8 mouse cellular contexts compared by ENCODE assay signal in genomic region chr19:4711601-4712155, GRCm38 (mm10). TPM values are rescaled to one million over a fixed set of nuclear protein-coding genes. Genes with fewer than 3 reads are reported as not detected.
A peak's percentile ranks its signal among the peaks of the same experiment; 100 is the strongest.
DNase-seq lines count a peak whose midpoint lies in the region; ATAC-seq and TF ChIP-seq lines count a peak whose summit lies in the region.

No protein-coding gene starts in this region.

- peak; percentile 70 for ATAC-seq in hindbrain, embryonic 13.5 days (ENCODE audit: low FRiP score)
- ATAC-seq in midbrain, embryonic 16.5 days: peak; percentile 81

- H3K27ac ChIP-seq in liver, adult 2 months (replicated peaks; ENCODE audit: insufficient read depth, low read depth, low read length): no peak overlapping the region
- peak overlapping the region; percentile 98 for H3K27ac ChIP-seq in hindbrain, embryonic 13.5 days
- peak overlapping the region; percentile 91 for H3K27ac ChIP-seq in midbrain, embryonic 16.5 days (ENCODE audit: low read length)

- DNase-seq in liver, adult 2 months (ENCODE audit: extremely low read depth, low read depth, low spot score): no peak
- no peak for DNase-seq in liver
- DNase-seq in cerebellum, postnatal 36 days: peak; percentile 63 to 70
- DNase-seq in c-Kit-positive CD71-positive TER-119-positive erythroid progenitor cells, embryonic 14.5 days (ENCODE audit: low spot score): no peak
- DNase-seq in layer of hippocampus, postnatal 36 days: no peak
- no peak for DNase-seq in thymus, postnatal 0 days (ENCODE audit: low spot score)

- 8% methylated on average over 56 of the region's 65 CpGs for WGBS in liver, adult 2 months
- WGBS in hindbrain, embryonic 13.5 days: 2% methylated on average over 36 of the region's 65 CpGs
- 0% methylated on average over 23 of the region's 65 CpGs for WGBS in midbrain, embryonic 16.5 days

- H3K4me2 ChIP-seq in hindbrain, embryonic 13.5 days: peak overlapping the region; percentile 63
- H3K4me2 ChIP-seq in midbrain, embryonic 16.5 days (ENCODE audit: low read length): peak overlapping the region; percentile 86

- H3K4me3 ChIP-seq in liver, adult 2 months (ENCODE audit: insufficient read depth, low read depth, low read length): peak overlapping the region; percentile 43; the same call in 1 of the 2 replicates
- H3K4me3 ChIP-seq in hindbrain, embryonic 13.5 days: peak overlapping the region; percentile 82
- H3K4me3 ChIP-seq in midbrain, embryonic 16.5 days (ENCODE audit: low read depth, low read length): peak overlapping the region; percentile 87

- no peak for TF ChIP-seq POLR2A in liver, adult 2 months (IDR thresholded peaks at IDR 0.05; ENCODE audit: extremely low read depth, insufficient read depth, low read length)

- H3K9me3 ChIP-seq in hindbrain, embryonic 13.5 days: no peaks in the 10 kb centered on the region
- H3K9me3 ChIP-seq in midbrain, embryonic 16.5 days (replicated peaks; ENCODE audit: control insufficient read depth, low read length, poor library complexity, severe bottlenecking): no peaks in the 10 kb centered on the region

- TF ChIP-seq CTCF in liver, adult 2 months (IDR thresholded peaks at IDR 0.05; ENCODE audit: low read depth, low read length): no peak

- peaks cover 4% of the 10 kb centered on the region; the same call in 1 of the 2 replicates for H3K36me3 ChIP-seq in liver, adult 2 months (ENCODE audit: control insufficient read depth, insufficient read depth, low read length)
- no peaks in the 10 kb centered on the region for H3K36me3 ChIP-seq in hindbrain, embryonic 13.5 days
- H3K36me3 ChIP-seq in midbrain, embryonic 16.5 days (ENCODE audit: control insufficient read depth, insufficient read depth, low read length): no peaks in the 10 kb centered on the region

- peaks cover 5% of the 10 kb centered on the region; the same call in 1 of the 2 replicates for H3K4me1 ChIP-seq in liver, adult 2 months (ENCODE audit: control insufficient read depth, insufficient read depth, low read length)
- peaks cover 33% of the 10 kb centered on the region for H3K4me1 ChIP-seq in hindbrain, embryonic 13.5 days (replicated peaks)
- H3K4me1 ChIP-seq in midbrain, embryonic 16.5 days (ENCODE audit: control insufficient read depth, insufficient read depth, low read length): peaks cover 32% of the 10 kb centered on the region

- no peaks in the 10 kb centered on the region for H3K27me3 ChIP-seq in liver, adult 2 months (ENCODE audit: control insufficient read depth, insufficient read depth, low read length)
- H3K27me3 ChIP-seq in hindbrain, embryonic 13.5 days: no peaks in the 10 kb centered on the region
- H3K27me3 ChIP-seq in midbrain, embryonic 16.5 days (ENCODE audit: control insufficient read depth, insufficient read depth, low read depth, low read length): no peaks in the 10 kb centered on the region

- peaks cover 3% of the 10 kb centered on the region; the same call in 1 of the 2 replicates for H3K79me2 ChIP-seq in liver, adult 2 months (ENCODE audit: control insufficient read depth, insufficient read depth, low read length)

- peak overlapping the region; percentile 87 for H3K9ac ChIP-seq in liver, adult 2 months (ENCODE audit: low read depth, low read length)
- H3K9ac ChIP-seq in hindbrain, embryonic 13.5 days: peak overlapping the region; percentile 96
- peak overlapping the region; percentile 93 for H3K9ac ChIP-seq in midbrain, embryonic 16.5 days (ENCODE audit: low read depth, low read length)

RNA-seq across cellular contexts. Expression of gene Sptbn2, which starts 0.7 kb away (rescaled TPM):
- 36.7 and 41.3 TPM in 2 replicates for total RNA-seq in liver, adult 2 months (2014; rRNA removed)
- 11.7 and 12.9 TPM in 2 replicates for polyA plus RNA-seq in liver, adult 2 months (2012; rRNA removed)
- 30.0 and 33.3 TPM in 2 replicates for polyA plus RNA-seq in hindbrain, embryonic 13.5 days (2015; fragmentation: Nextera tagmentation; extraction: Ambion mirVana)
- polyA plus RNA-seq in midbrain, embryonic 16.5 days (2015; fragmentation: Nextera tagmentation; extraction: Ambion mirVana): 32.2 and 32.4 TPM in 2 replicates
- 100 to 1,000 TPM; 575 to 585 TPM for total RNA-seq in layer of hippocampus, postnatal 36 days (2021)
- polyA plus RNA-seq in thymus, postnatal 0 days (2015; fragmentation: Nextera tagmentation; extraction: Ambion mirVana): 0.09 and 0.13 TPM in 2 replicates

RNA-seq across cellular contexts. Expression of gene Gm960, which starts 13.2 kb away (rescaled TPM):
- total RNA-seq in liver, adult 2 months (2014; rRNA removed): 0.09 and 0.40 TPM in 2 replicates
- 0.34 and 0.61 TPM in 2 replicates for polyA plus RNA-seq in liver, adult 2 months (2012; rRNA removed)
- 3.8 and 4.3 TPM in 2 replicates for polyA plus RNA-seq in hindbrain, embryonic 13.5 days (2015; fragmentation: Nextera tagmentation; extraction: Ambion mirVana)
- 5.4 and 6.6 TPM in 2 replicates for polyA plus RNA-seq in midbrain, embryonic 16.5 days (2015; fragmentation: Nextera tagmentation; extraction: Ambion mirVana)
- 1 to 10 TPM; 1.4 to 1.7 TPM for total RNA-seq in layer of hippocampus, postnatal 36 days (2021)
- polyA plus RNA-seq in thymus, postnatal 0 days (2015; fragmentation: Nextera tagmentation; extraction: Ambion mirVana): 1.9 and 2.8 TPM in 2 replicates

RNA-seq across cellular contexts. Expression of gene Rbm4b, which starts 44.6 kb away (rescaled TPM):
- total RNA-seq in liver, adult 2 months (2014; rRNA removed): 19.9 and 20.3 TPM in 2 replicates
- 6.8 and 7.9 TPM in 2 replicates for polyA plus RNA-seq in liver, adult 2 months (2012; rRNA removed)
- polyA plus RNA-seq in hindbrain, embryonic 13.5 days (2015; fragmentation: Nextera tagmentation; extraction: Ambion mirVana): 188 and 189 TPM in 2 replicates
- 149 and 164 TPM in 2 replicates for polyA plus RNA-seq in midbrain, embryonic 16.5 days (2015; fragmentation: Nextera tagmentation; extraction: Ambion mirVana)
- total RNA-seq in layer of hippocampus, postnatal 36 days (2021): 10 to 100 TPM; 17.4 to 20.2 TPM
- 39.1 and 49.0 TPM in 2 replicates for polyA plus RNA-seq in thymus, postnatal 0 days (2015; fragmentation: Nextera tagmentation; extraction: Ambion mirVana)

Comparison
In these comparisons a context has a peak if more than half of its experiments do, and no peak if none do; other contexts are left out.
1. DNase-seq: peak in cerebellum, postnatal 36 days (2 of 2); none in liver, adult 2 months (single experiment), liver (single experiment), c-Kit-positive CD71-positive TER-119-positive erythroid progenitor cells, embryonic 14.5 days (single experiment), layer of hippocampus, postnatal 36 days (0 of 2) and thymus, postnatal 0 days (single experiment).
2. RNA of gene Sptbn2, which starts 0.7 kb away (polyA plus RNA-seq): 32.2 to 32.4 TPM in midbrain, embryonic 16.5 days, 30.0 to 33.3 TPM in hindbrain, embryonic 13.5 days and 11.7 to 12.9 TPM in liver, adult 2 months; 0.09 to 0.13 TPM in thymus, postnatal 0 days; every median in the first group is over 10 times any median in the second.
3. Peak in every context shown above with its lines, with median percentiles within 50 percentile points of each other: H3K4me3 ChIP-seq and H3K9ac ChIP-seq.